Mouse (Mus musculus) kidney, adult 2 months (tissue): ENCODE measurements around the gene Atp13a2.

Source experiments
- CTCF ChIP-seq: fragments of 200-500 bp; conservative IDR thresholded peaks from 2 replicates; pipeline ENCODE4 v1.5.1; 2011; ENCODE audit warnings: low read depth, mild to moderate bottlenecking, control low read depth, low read length, moderate library complexity, mixed read lengths; ENCODE audit not compliant: insufficient read depth, insufficient read length
- POLR2A ChIP-seq: fragments of 200-500 bp; IDR thresholded peaks from one replicate; pipeline ENCODE4 v1.6.1; 2011; ENCODE audit warnings: low read depth, low read length, control low read depth

- TF ChIP-seq CTCF (peak; percentile 49), POLR2A (no peak)
Measured at GRCm38 (mm10) chr4:140981605-140982004, 5.1 kb upstream of the Atp13a2 start.
